Mouse (Mus musculus): Measurements from ENCODE around the gene Phldb2. TPM values are rescaled to one million over a fixed set of nuclear protein-coding genes. Genes with fewer than 3 reads are reported as not detected.

Gene Phldb2
- total and polyA plus RNA-seq, 3 experiments = 0.04 TPM; not detected in 2

GRCm38 (mm10) chr16:45844875-45845274, 108.5 kb downstream of the Phldb2 start:
- Histone ChIP-seq H3K27me3 (replicated peaks) (no peaks in the 10 kb centered on the region), H3K27ac (ENCODE audit: insufficient read depth, low read depth) (no peak overlapping the region), H3K4me2 (ENCODE audit: insufficient read depth, low read depth, poor library complexity, severe bottlenecking) (no peak overlapping the region), H3K36me3 (replicated peaks in 1 of 2; ENCODE audit: control insufficient read depth in 1 of 2, insufficient read depth in 1 of 2, low read length in 1 of 2) (no peaks in the 10 kb centered on the region), H3K9ac (ENCODE audit: insufficient read depth, low read depth) (no peak overlapping the region), H3K4me1 (ENCODE audit: control insufficient read depth in 1 of 2, insufficient read depth in 2 of 2) (peaks cover 0 to 4% of the 10 kb centered on the region in 2 experiments; a peak in 1 of 4 replicates), H3K79me2 (replicated peaks; ENCODE audit: control insufficient read depth, extremely low read depth, insufficient read depth, poor library complexity, severe bottlenecking) (no peaks in the 10 kb centered on the region), H3K9me3 (replicated peaks; ENCODE audit: low read length) (no peaks in the 10 kb centered on the region), H3K4me3 (replicated peaks in 1 of 3; ENCODE audit: low read depth in 2 of 3, low read length in 2 of 3, poor library complexity in 1 of 3) (no peak overlapping the region)
- dilution Hi-C loops (cut with MboI; ENCODE audit: extremely low pct_ligation_motif_present, extremely low pct_unique_long_range_greater_than_20kb, low sequenced_read_pairs) = no loop called here
- no peak for DNase-seq (ENCODE audit: extremely low read depth)
- TF ChIP-seq ELF1 (IDR thresholded peaks at IDR 0.05; ENCODE audit: low read depth, low read length) (no peak), USF1 (IDR thresholded peaks at IDR 0.05; ENCODE audit: low read depth, low read length) (no peak), NELFE (IDR thresholded peaks at IDR 0.05; ENCODE audit: low read depth, low read length) (no peak), MAX (IDR thresholded peaks at IDR 0.05; ENCODE audit: low read length) (no peak), MEF2A (IDR thresholded peaks at IDR 0.05; ENCODE audit: borderline replicate concordance, low read depth, low read length) (no peak), HCFC1 (IDR thresholded peaks at IDR 0.05; ENCODE audit: low read depth, low read length) (no peak), MXI1 (IDR thresholded peaks at IDR 0.05; ENCODE audit: low read depth, low read length) (no peak), POLR2A (IDR thresholded peaks at IDR 0.05; ENCODE audit: low read depth, low read length) (no peak), ZMIZ1 (IDR thresholded peaks at IDR 0.05; ENCODE audit: low read depth, low read length) (no peak), NRF1 (IDR thresholded peaks at IDR 0.05; ENCODE audit: low read depth, low read length) (no peak), TBP (conservative IDR thresholded peaks at IDR 0.05; ENCODE audit: low read depth, low read length) (no peak), JUND (conservative IDR thresholded peaks at IDR 0.05; ENCODE audit: low read depth, low read length) (no peak), RAD21 (IDR thresholded peaks at IDR 0.05; ENCODE audit: low read depth, low read length) (no peak), POLR2AphosphoS2 (IDR thresholded peaks at IDR 0.05; ENCODE audit: low read depth, low read length) (no peak), ZC3H11A (IDR thresholded peaks at IDR 0.05; ENCODE audit: low read depth, low read length) (no peak), MAZ (IDR thresholded peaks at IDR 0.05; ENCODE audit: low read depth, low read length) (no peak), UBTF (IDR thresholded peaks at IDR 0.05; ENCODE audit: low read depth, low read length) (no peak), IRF4 (IDR thresholded peaks at IDR 0.05; ENCODE audit: low read depth, low read length) (no peak), EP300 (IDR thresholded peaks at IDR 0.05; ENCODE audit: low read length) (no peak)
- in situ Hi-C loops (cut with MboI; ENCODE audit: low pct_ligation_motif_present, low pct_unique_long_range_greater_than_20kb, low sequenced_read_pairs) = no loop called here

- Histone ChIP-seq H3K4me1 (ENCODE audit: control insufficient read depth in 1 of 2, insufficient read depth in 2 of 2) (peaks cover 0 to 4% of the 10 kb centered on the region in 2 experiments; a peak in 1 of 4 replicates), H3K36me3 (replicated peaks in 1 of 2; ENCODE audit: control insufficient read depth in 1 of 2, insufficient read depth in 1 of 2, low read length in 1 of 2) (no peaks in the 10 kb centered on the region), H3K4me3 (replicated peaks in 1 of 3; ENCODE audit: low read depth in 2 of 3, low read length in 2 of 3, poor library complexity in 1 of 3) (no peak overlapping the region), H3K79me2 (replicated peaks; ENCODE audit: control insufficient read depth, extremely low read depth, insufficient read depth, poor library complexity, severe bottlenecking) (no peaks in the 10 kb centered on the region), H3K4me2 (ENCODE audit: insufficient read depth, low read depth, poor library complexity, severe bottlenecking) (no peak overlapping the region), H3K9ac (ENCODE audit: insufficient read depth, low read depth) (no peak overlapping the region), H3K27ac (ENCODE audit: insufficient read depth, low read depth) (no peak overlapping the region), H3K9me3 (replicated peaks; ENCODE audit: low read length) (no peaks in the 10 kb centered on the region), H3K27me3 (replicated peaks) (no peaks in the 10 kb centered on the region)
- dilution Hi-C loops (cut with MboI; ENCODE audit: extremely low pct_ligation_motif_present, extremely low pct_unique_long_range_greater_than_20kb, low sequenced_read_pairs) = no loop called here
- in situ Hi-C loops (cut with MboI; ENCODE audit: low pct_ligation_motif_present, low pct_unique_long_range_greater_than_20kb, low sequenced_read_pairs) = no loop called here
- TF ChIP-seq SMC3 (IDR thresholded peaks at IDR 0.05; ENCODE audit: low read depth, low read length) (peak; percentile 19), ELF1 (IDR thresholded peaks at IDR 0.05; ENCODE audit: low read depth, low read length) (no peak), CTCF (conservative IDR thresholded peaks at IDR 0.05 in 1 of 2, IDR thresholded peaks at IDR 0.05 in 1 of 2; ENCODE audit: low read depth in 2 of 2, low read length in 2 of 2) (peak in 1 of 2 experiments; percentile 26; a peak in 2 of 4 replicates)
- no peak for DNase-seq (ENCODE audit: extremely low read depth)
Measured at GRCm38 (mm10) chr16:45844049-45844780, 109.2 kb downstream of the Phldb2 start.
